Mouse (Mus musculus) c-Kit-positive CD71-positive TER-119-negative erythroid progenitor cells, embryonic 14.5 days (primary cell): ENCODE measurements around the gene Ppme1.

Source experiments
- DNase-seq: peaks from one replicate; pipeline ENCODE4 v3.0.0-alpha.2; 2013; ENCODE audit warnings: low read depth

The Ppme1 gene

DNA sequence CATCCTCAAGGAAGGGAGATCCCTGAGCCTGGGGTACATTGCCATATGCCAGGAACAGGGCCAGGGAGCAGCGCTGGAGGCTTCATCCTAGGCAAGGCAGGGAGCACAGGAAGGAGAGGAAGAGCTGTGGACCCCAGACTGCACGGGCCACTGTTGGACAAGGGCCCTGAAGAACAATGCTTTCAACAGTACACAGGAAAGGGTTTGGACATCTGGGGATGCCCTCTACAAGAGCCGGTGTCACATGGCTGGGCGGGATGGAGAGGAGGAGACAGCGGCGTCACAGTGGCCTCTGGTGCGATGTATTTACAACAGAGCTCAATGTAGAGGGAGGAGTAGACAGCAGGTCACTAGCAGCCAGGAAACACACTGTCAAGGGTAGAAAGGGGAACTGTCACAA, 44.6 kb downstream of the Ppme1 start:
- DNase-seq: no peak

DNA sequence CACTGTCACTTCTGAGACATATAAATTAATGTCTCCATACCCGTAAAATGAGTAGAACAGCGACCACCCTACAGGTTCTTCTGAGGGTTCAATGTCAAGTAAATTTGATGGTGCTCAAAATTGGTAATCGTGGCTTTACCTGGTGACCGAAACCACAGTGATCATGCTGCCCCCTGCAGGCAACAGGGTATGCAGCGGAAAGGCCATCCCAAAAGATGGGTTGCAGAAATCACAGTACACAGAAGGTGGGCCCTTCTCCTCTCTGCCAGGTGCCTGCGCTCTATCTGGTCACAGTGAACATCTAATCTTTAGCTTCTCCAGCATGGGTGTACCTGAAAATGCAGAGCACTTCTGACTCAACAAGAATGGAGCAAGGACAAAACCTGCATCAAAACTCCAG, 46.6 kb downstream of the Ppme1 start:
- DNase-seq: no peak

DNA sequence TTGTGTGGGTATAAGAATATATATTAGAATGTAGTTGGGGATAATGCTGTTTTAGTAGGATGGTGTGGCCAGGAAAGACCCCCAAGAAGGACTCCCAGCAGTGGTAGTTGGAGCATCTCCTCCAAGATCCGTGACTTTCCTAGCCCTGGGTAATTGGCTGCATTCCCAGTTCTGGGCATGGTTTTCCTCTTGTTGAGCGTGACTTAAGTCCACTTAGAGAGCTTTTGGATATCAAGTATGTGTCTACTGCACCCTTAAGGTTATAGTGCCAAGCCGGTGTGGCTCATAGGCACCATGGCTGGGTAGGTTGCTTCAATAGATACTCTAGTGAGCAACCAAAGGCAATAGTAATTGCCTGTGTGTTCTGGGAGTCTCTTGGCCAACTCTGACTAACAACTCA, 48.4 kb downstream of the Ppme1 start:
- DNase-seq: no peak

DNA sequence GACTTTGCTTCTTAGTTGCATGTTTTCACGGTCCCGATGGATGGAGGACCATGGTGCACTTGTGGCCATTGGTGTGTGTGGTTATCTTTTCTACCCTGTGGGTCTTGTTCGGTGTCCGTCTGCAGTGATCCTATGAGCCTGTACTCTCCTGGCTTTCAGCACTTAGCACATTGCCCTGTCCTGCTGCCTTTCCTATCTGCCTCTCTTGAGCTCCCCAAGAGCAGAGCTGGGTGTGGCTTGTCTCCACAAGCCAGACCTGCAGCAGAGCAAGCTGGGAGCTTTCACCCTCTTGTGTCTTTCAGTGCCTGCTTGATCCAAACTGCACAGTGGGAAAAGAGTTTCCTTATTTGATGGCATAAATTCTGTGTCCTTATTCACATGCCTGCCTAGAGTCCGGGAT, 54.6 kb downstream of the Ppme1 start:
- DNase-seq: no peak

DNA sequence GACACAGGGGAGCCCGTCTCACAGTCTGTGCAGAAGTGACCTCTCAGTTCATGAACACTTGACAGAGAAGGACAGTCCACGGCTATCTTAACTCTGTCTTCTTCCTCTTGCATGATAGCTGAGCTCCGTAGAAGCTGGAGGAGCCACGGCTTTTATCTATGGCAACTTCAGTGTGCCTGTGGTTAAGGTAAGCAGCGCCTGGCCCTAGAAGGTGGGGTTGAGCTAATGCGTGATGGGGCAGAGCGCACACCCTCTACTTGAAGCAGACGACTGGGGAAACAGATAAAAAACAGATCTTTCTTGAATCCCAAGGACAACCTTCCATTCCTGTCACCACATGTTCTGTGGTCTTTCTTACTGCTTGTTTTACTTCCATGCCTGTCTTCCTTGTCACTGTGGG, 55.2 kb downstream of the Ppme1 start:
- DNase-seq: peak; percentile 29

DNA sequence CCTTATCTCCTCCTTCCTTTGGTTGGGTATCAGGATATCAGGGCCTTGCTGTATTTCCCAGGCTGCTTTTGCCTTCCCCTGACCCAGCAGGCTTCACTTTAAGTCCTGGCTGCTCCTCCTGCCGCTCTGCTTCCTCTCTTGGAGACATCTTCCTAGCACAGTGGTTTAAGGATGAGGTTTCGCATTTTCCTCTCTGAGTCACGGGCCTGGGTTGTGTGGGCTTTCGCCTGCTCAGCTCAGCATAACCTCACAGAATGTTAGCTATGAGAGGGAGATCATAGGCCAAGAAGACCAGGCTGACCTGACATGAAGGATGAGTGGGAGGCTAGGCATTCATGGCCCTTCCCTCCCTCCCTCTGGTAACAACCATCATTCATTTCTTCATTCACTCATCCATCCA, 59.4 kb downstream of the Ppme1 start:
- no peak for DNase-seq

DNA sequence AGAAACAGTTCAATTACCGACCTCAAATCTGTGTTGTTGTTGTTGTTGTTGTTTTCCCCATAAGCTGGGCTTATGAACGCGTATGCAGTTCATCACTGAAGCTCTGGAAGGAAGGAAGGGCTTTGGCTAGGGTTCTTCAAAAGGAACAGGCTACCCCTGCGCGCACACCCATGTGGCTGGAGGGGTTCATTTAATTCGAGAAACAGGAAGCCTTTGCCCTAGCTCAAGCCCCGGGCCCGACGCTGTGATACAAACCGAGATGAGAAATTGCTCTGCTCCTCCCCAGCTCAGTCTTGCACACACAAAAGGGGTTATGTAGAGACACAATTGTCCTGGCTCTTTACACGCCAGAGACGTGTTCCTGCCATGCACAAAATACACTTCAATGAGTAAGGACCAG, 61.8 kb downstream of the Ppme1 start:
- no peak for DNase-seq

DNA sequence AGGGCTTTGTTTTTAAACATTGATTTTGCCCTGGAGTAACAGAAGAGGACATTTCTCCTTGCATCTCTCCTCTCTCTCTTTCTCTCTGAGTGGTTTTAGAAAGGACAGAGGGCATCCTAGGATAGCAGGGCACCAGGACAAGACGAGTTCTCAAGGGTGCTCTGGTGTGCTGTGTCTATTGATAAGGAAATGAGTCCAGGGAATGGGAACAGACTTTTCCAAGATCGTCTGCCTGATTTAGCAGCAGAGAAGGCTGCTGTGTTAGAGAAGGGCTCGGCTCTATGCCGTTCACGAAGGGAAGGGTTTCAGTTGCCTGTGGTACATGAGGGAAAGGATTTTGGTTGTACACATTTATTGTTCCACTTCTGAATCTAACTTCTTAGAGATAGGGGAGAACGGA, 62.4 kb downstream of the Ppme1 start:
- no peak for DNase-seq

DNA sequence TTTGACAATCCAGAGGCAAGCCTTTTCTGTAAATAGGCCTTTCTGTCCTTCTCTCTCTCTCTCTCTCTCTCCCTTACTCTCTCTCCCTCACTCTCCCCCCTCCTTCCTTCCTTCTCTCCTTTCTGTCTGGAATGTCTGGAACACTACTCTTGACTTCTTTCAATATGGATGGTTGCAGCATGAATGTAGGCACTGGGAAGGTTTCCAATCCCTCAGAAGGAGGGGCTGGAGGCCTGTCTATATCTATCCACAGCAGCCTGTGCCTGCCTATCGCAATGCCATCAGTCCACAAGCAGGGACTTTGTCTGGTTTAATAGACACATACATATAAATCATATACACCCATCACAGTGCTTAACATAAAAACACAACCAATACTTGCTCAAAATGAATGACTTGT, 62.9 kb downstream of the Ppme1 start:
- no peak for DNase-seq

DNA sequence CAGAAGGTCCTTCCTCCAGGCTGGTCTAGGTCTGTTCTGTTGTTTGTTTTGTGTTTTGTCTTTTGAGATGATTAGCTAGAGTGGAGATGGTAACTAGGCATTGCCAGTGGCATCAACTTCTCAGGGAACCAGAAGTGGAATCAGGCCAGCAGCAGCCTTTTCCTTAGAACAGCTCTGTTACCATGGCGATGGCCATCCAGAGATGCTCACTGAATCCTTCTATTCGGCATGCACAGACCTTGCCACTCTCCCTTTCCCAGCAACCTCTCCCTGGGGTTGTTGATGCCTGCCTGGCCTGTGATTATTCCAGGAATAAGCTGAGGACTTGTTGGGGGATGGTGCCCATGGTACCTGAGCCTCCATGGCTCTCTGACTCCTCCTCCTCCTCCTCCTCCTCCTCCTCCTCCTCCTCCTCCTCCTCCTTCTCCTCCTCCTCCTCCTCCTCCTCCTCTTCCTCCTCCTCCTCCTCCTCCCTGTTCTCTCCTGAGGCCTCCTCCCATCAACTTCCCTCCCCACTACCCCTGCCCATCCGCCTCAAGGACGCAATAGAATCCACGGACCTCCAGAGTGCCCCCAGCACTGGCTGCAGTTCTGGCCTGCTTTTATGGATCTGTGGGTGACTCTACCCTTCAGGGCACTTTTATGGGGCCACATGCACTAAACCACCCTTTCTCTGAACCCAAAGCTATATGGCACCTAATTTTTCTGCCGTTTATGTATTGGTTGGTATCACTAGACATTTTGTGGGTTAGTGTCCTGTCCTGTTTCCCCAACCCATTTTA, 64.0 kb downstream of the Ppme1 start:
- no peak for DNase-seq

DNA sequence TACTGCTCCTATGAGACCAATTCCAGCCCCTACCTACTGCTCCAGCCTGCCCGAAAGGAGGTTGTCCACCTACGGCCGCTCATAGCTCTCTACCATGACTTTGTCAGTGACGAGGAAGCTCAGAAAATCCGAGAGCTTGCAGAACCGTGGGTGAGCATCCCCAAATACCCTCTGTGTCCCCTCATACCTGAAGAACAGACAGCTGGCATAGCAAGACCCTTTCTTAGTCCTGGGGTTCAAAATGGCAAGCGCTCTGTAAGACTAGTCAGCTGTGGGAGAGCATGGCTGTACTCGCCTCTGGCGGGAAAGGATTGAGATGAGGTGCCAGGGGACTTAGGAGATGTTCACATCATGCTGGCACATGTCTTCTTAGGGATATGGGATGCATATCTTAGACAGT, 66.2 kb downstream of the Ppme1 start:
- DNase-seq: no peak

DNA sequence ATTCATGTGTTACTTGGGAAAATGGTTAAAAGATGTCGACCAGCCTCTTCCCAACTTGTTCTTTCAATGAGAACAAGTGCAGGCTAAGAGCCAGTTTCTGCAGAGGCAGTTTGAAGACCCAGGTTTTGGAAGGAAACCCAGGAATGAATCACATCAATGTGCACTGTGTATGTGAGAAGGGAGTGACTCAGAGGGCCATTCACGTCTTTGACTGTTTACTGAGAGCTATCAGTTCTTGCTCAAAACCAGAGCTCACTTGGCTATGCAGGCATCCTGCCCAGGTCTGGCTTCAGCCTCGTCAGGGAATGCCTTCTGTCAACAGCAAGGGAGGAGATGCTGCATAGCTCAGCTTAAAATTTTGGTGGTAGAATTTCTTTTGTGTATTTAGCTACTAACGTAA, 69.8 kb downstream of the Ppme1 start:
- DNase-seq: no peak

DNA sequence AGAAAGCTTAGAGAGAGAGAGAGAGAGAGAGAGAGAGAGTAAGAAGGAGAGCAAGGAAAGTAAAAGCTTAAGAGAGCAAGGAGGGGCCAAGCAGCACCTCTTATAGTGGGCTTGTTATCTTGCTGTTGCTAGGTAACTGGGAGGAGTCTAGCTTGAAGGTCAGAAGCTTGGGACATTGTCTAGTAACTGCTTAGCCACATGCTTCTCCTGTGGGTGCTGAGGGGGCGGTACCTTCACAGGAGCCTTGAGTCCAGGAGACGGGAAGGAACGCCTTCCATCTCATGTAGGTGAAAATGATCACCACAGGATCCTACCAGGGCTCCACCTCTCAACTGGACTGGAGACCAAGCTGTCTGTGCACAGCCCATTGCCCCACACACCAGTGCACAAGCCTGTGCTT, 70.7 kb downstream of the Ppme1 start:
- no peak for DNase-seq

DNA sequence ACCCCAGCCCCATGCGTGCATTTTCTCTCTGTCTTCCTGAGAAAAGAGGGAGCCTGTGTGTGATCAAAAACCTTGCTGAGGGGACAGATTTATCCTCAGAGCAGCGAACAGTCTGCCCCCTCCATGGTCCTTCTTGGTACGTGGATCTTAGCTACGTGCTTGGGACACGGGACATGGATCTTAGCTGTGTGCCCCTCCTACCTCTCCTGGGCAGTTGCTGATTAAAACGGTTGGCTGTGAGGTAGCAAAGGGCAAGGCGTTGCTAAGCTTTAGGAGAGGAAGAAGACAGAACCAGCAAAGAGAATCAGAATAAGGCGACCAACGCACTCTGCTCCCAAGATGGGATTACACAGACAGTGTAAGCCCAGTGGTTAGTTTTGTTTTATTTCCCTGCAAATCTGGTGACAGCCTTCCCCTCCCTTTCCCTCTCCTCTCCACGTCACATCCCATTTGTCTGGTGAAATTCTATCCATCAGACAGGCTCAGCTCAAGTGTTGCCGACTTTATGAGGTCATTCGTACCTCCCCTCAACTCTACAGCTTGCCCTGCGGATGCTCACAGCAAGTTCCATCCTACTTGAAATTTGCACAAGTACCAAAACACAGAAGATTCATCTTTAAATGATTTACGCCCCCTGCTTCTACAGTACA, 73.1 kb downstream of the Ppme1 start:
- DNase-seq: no peak

DNA sequence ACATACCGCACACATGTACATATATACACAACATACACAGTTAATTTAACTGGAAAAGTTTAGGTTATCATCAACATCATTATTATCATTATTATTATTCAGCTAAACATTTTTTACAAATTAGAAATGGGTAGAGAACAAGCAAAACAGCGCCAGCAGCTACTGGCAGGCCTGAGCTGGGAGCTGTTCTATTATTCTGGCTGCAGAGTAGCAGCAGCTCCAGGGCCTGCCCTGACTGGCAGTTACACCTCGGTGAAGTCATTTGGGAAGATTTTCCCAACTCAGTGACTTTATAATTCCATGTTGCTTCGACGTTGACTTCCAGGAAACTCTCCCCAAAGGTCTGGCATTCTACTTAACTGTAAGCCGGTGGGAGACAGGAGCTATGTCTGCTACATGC, 75.4 kb downstream of the Ppme1 start:
- no peak for DNase-seq

DNA sequence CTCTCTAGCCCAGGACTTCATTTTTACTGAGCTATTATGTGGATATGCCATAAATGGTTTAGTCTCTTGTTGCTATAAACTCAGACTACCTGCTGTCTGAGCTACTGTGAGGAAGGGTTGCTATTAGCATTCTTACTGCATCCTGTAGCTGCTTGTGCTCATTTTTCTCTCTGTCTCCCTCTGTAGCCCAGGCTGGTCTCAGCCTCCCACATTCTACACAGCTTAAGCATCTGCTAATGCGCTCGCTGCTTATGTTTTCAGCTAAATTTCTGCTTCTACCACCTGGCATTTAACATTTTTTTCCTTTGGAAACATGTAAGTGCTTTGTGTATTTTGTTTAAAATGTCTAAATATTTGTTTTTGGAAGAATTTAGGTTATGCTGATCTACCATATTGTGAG, 76.4 kb downstream of the Ppme1 start:
- no peak for DNase-seq

DNA sequence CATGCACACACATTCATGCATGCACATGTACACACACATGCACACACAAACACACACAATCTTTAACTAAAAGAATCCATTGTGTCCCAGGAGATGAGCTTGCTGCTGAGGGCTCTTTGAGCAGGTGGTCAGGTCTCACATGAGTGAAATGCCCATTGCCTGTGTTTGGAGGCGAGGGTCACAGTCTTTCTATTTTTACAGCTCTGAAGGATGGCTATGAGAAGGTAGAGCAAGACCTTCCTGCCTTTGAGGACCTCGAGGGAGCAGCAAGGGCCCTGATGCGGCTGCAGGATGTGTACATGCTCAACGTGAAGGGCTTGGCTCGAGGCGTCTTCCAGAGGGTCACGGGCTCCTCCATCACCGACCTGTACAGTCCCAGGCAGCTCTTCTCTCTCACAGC, 78.6 kb downstream of the Ppme1 start:
- DNase-seq: no peak

DNA sequence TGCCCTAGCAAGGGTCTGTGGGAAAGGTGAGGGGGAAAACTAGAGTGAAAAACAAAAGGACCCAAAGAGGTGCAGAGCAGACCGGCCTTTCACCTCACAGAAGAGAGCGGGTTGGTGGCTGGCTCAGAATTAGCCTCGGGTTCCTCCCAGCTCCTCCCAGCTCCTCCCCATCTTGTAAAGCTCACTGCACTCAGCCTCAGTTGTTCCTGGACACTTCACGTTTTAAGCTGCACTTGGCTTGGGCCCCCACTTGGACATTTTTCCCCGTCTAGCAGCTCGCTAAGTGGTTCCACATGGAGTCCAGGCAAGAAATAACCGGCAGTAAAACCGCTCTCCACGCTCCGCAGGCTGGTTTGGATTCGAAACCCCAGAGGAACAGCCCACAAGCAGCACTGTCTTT, 83.5 kb downstream of the Ppme1 start:
- DNase-seq: no peak

DNA sequence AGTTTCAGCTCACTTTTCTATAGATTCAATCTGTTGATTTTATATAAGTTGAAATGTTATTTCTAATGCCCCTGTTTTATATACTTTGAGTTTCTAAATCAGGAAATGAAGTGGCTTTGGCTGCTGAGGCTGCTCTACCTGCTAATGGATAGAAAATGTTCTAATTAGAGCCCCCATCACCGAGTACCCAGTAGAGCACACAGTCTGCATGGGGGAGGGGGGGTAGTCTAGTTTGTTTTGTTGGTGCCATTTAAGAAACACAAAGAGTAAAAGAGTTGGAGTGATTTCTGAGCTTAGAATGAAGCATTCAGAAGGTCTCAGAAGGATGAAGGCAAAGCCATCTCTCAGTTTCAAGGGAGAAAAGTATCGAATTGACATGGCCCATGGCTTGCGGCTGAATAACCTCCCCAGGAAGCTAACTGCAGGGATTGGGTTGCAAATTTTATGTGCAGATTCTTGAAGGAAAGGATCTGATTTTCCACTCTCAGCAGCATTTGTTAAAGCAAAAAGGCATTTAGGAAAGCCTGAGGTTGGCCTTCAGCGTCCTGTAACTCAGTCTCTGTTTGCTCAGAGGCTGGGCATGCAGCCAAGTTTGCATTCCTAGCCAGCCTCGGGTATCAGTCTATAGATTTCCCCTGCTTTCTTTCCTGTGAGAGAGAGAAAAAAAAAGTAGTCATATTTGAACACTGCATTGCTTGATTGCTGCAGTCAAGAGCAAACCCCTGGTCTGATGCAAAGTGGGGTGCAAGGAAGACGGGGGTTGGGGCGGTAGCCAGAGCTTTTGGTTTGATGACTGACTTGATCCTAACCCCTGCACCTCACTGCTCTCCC, 84.1 kb downstream of the Ppme1 start:
- no peak for DNase-seq

DNA sequence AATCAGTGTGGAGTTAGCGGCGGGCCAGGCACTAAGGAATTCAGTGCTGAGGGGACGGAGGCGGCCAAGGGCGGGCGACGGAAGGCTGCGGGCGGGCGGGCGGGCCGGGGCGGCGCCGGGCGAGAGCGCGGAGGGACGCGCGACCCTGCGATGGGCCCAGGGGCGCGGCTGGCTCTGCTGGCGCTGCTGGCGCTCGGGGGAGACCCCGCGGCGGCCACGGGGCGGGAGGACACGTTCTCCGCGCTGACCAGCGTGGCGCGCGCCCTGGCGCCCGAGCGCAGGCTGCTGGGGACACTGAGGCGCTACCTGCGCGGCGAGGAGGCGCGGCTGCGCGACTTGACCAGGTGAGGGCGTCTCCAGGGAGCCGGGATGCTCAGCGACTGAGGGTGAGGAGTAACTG, 86.7 kb downstream of the Ppme1 start, which contains the start of gene P4ha3:
Gene P4ha3, plus strand, starts transcription at position 138 of the 400 bp plus-strand sequence.
- no peak for DNase-seq

DNA sequence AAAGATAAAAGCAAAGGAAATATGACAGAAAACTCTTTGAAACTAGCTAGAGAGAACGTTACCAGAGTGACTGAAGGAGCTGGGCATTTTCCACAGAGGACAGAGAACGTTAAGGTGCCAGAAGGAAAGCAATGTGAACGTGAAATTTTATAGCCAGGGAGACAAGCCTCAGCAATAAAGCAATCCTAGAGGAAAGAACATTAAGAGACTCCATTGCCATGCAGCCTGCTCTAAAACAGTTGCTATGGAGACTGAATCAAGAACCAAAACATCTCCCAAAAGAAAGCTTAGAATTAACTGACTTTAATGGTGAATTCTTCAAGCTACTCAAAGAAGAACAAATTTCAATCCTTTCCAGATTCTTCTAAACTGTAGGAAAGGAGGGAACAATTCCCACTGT, 88.8 kb downstream of the Ppme1 start:
- DNase-seq: no peak

DNA sequence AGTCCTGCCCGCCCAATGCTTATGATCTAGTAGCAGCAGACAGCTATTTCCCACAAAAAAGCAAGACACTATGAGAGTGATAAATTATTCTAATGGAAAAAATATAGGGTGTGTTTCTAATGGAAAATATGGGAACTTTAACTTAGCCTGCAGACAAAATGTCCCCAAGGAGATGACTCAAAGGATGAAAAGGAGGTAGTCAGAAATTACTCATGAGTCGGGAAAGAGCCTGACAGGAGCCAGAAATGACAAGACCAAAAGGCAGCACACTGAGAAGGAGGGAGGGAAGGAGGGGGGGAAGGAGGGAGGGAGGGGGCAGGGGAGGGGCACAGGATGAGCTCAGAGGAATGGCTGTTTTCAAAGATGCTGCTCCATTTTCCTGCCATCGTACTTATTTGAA, 90.5 kb downstream of the Ppme1 start:
- DNase-seq: no peak

DNA sequence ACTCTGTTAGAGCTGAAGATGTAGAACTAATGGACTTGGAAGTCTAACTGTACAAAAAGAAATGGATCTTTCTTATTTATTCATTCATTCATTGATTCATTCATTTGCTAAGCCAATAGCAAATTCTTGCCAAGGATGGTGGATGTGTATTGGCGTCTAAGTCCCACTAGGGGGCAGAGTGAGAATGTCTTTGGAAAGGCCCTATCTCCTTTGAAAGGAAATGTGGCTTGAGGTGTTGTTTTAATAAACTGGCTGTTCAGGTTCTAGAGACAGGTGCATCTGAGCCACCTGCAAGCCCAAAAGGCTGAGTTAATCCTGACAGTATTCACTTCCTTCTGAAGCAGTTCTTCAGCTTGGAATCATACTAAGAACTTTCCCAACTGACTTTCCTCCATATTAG, 92.3 kb downstream of the Ppme1 start:
- DNase-seq: peak; percentile 51
